Mouse (Mus musculus) stomach, postnatal 0 days (tissue): ENCODE measurements around the gene Ttc13.

Experiments used
- CTCF ChIP-seq: IDR thresholded peaks from 2 replicates; pipeline ENCODE4 v1.5.1; 2016; ENCODE audit warnings: antibody characterized with exemption, low read depth, mild to moderate bottlenecking, moderate library complexity
- EP300 ChIP-seq: optimal IDR thresholded peaks from 2 replicates; pipeline ENCODE3; 2016; ENCODE audit warnings: antibody characterized with exemption

DNA sequence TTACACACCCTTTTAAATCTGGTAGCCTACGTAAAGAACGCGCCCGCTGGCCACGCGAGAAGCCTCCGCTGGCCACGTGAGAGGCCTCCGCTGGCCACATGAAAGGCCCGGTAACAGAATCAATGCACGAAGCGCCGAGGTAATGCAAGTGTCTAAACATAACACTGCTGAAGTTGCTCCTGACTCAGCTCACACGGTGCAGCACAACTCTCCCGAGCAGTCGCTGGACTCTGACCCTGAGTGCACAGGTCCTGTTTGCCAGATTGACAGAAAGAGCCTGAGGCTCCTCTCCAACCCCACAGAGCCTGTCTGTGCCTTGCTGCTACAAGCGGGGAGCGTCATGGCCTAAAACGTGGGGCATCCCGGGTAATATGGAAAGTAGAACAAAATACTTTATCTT is 70.0 kb downstream of the Ttc13 start:
- no peak for TF ChIP-seq CTCF
- TF ChIP-seq EP300, result no peak
